Comparison of ENCODE assay signal across 16 mouse cellular contexts in the genomic region with DNA sequence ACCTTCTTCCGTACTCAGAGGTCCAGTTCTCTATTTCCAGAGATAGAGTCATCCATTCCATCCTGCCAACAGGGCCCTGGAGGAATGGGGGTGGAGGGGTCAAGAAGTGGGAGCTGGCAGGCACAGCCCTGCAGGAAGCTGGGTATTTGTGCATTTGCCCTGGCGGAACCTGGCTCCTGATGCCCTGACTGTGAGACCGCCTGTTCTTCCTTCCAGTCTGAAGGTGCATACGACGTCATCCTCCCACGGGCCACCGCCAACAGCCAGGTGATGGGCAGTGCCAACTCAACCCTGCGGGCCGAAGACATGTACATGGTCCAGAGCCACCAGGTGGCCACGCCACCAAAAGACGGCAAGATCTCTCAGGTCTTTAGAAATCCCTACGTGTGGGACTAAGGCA. TPM values are rescaled to one million over a fixed set of nuclear protein-coding genes. Genes with fewer than 3 reads are reported as not detected.
DNase-seq lines count a peak whose midpoint lies in the region; ATAC-seq and TF ChIP-seq lines count a peak whose summit lies in the region.
"Had no signal": no experiment of that assay in that cellular context is flagged by ENCODE, and none has a peak within 500 bp of the region (broad histone marks: within the 10 kb centered on the region; RNA-seq: fewer than 3 reads in every experiment).

No protein-coding gene starts in this region.

- no peaks in the 10 kb centered on the region for H3K27me3 ChIP-seq in liver, embryonic 11.5 days (replicated peaks; ENCODE audit: control insufficient read depth, insufficient read depth, low read length)
- no peaks in the 10 kb centered on the region for H3K27me3 ChIP-seq in stomach, postnatal 0 days (ENCODE audit: control insufficient read depth, insufficient read depth, low read length)
- no peaks in the 10 kb centered on the region for H3K27me3 ChIP-seq in midbrain, embryonic 14.5 days (ENCODE audit: control insufficient read depth, insufficient read depth, low read length)
- H3K27me3 ChIP-seq: forebrain, embryonic 13.5 days; hindbrain, embryonic 15.5 days; neural tube, embryonic 15.5 days had no signal

- H3K4me2 ChIP-seq in liver, embryonic 11.5 days, result no peak overlapping the region
- H3K4me2 ChIP-seq in stomach, postnatal 0 days (replicated peaks; ENCODE audit: low read depth), result no peak overlapping the region
- H3K4me2 ChIP-seq in midbrain, embryonic 14.5 days (ENCODE audit: low read length), result no peak overlapping the region
- H3K4me2 ChIP-seq: forebrain, embryonic 13.5 days; hindbrain, embryonic 15.5 days; lung, embryonic 14.5 days; neural tube, embryonic 15.5 days had no signal

- peak overlapping the region; percentile 74 for H3K27ac ChIP-seq in gastrocnemius, adult 2 months
- peak overlapping the region; percentile 14; the same call in 1 of the 2 replicates for H3K27ac ChIP-seq in liver, embryonic 11.5 days (ENCODE audit: low read depth, low read length)
- no peak overlapping the region for H3K27ac ChIP-seq in stomach, postnatal 0 days (replicated peaks)
- H3K27ac ChIP-seq in midbrain, embryonic 14.5 days (replicated peaks; ENCODE audit: low read depth, low read length), result no peak overlapping the region
- H3K27ac ChIP-seq: forebrain, embryonic 13.5 days; hindbrain, embryonic 15.5 days; neural tube, embryonic 15.5 days had no signal

- peaks cover 32% of the 10 kb centered on the region for H3K4me1 ChIP-seq in liver, embryonic 11.5 days (replicated peaks; ENCODE audit: control insufficient read depth, insufficient read depth, low read length)
- 0 out of 2 replicates have a peak, but pooled peaks cover 7% of the 10 kb centered on the region for H3K4me1 ChIP-seq in stomach, postnatal 0 days (replicated peaks; ENCODE audit: control insufficient read depth, insufficient read depth)
- H3K4me1 ChIP-seq in midbrain, embryonic 14.5 days (ENCODE audit: control insufficient read depth, insufficient read depth, low read length), result peaks cover 4% of the 10 kb centered on the region

- no peaks in the 10 kb centered on the region for H3K9me3 ChIP-seq in liver, embryonic 11.5 days (ENCODE audit: control insufficient read depth, low read length)
- no peaks in the 10 kb centered on the region for H3K9me3 ChIP-seq in stomach, postnatal 0 days (ENCODE audit: control insufficient read depth, low read length)
- H3K9me3 ChIP-seq in midbrain, embryonic 14.5 days (ENCODE audit: control insufficient read depth, low read length), result no peaks in the 10 kb centered on the region
- H3K9me3 ChIP-seq: forebrain, embryonic 13.5 days; hindbrain, embryonic 15.5 days; midbrain, embryonic 10.5 days; neural tube, embryonic 15.5 days had no signal

- TF ChIP-seq EP300 in stomach, postnatal 0 days (optimal IDR thresholded peaks at IDR 0.05), result no peak

- 84% methylated on average over 12 of the region's 12 CpGs for WGBS in liver, embryonic 11.5 days
- WGBS in stomach, postnatal 0 days, result 83% methylated on average over 12 of the region's 12 CpGs
- 94% methylated on average over 12 of the region's 12 CpGs for WGBS in midbrain, embryonic 14.5 days

- TF ChIP-seq CTCF in gastrocnemius, adult 2 months (IDR thresholded peaks at IDR 0.05), result no peak
- no peak; the same call in 1 of the 2 replicates for TF ChIP-seq CTCF in stomach, postnatal 0 days (IDR thresholded peaks at IDR 0.05; ENCODE audit: low read depth)

- intact Hi-C loops in gastrocnemius, adult 2 months (cut with DNase I), result no loop called here
- intact Hi-C loops in gastrocnemius, postnatal 36 days (cut with DNase I), result no loop called here

- peak; percentile 48 for DNase-seq in gastrocnemius, adult 2 months
- no peak for DNase-seq in gastrocnemius, postnatal 36 days
- DNase-seq in liver, embryonic 11.5 days (ENCODE audit: low spot score), result no peak
- DNase-seq in liver, result no peak
- DNase-seq in cerebellum, adult 9-10 months, result peak; percentile 97
- no peak for DNase-seq in stomach, postnatal 0 days (ENCODE audit: low spot score)
- DNase-seq in midbrain, embryonic 14.5 days, result no peak
- DNase-seq: adrenal gland, postnatal 25 days; lung, embryonic 14.5 days; lung, postnatal 4 days had no signal

- no peak overlapping the region for H3K9ac ChIP-seq in liver, embryonic 11.5 days (ENCODE audit: low read depth, low read length)
- H3K9ac ChIP-seq in stomach, postnatal 0 days (ENCODE audit: low read length), result no peak overlapping the region
- no peak overlapping the region for H3K9ac ChIP-seq in midbrain, embryonic 14.5 days (replicated peaks; ENCODE audit: low read length)
- H3K9ac ChIP-seq: forebrain, embryonic 13.5 days; hindbrain, embryonic 15.5 days; lung, embryonic 14.5 days; neural tube, embryonic 15.5 days had no signal

- ATAC-seq in liver, embryonic 11.5 days (replicated peaks; ENCODE audit: low FRiP score), result no peak
- 0 out of 2 replicates have a peak, but pooled peaks have one; percentile 14 for ATAC-seq in stomach, postnatal 0 days (ENCODE audit: low FRiP score, low TSS enrichment)
- no peak for ATAC-seq in activated CD4-positive, CD25-positive, alpha-beta regulatory T cell, adult 4 months
- ATAC-seq in midbrain, embryonic 14.5 days (ENCODE audit: low FRiP score, low TSS enrichment), result no peak
- ATAC-seq: forebrain, embryonic 13.5 days had no signal

- peaks cover 4% of the 10 kb centered on the region for H3K36me3 ChIP-seq in liver, embryonic 11.5 days (ENCODE audit: control insufficient read depth, insufficient read depth, low read length)
- no peaks in the 10 kb centered on the region for H3K36me3 ChIP-seq in stomach, postnatal 0 days (ENCODE audit: control insufficient read depth, insufficient read depth, low read length)
- H3K36me3 ChIP-seq in midbrain, embryonic 14.5 days (ENCODE audit: control insufficient read depth, insufficient read depth, low read length), result no peaks in the 10 kb centered on the region
- H3K36me3 ChIP-seq: hindbrain, embryonic 15.5 days; neural tube, embryonic 15.5 days had no signal

- no peak overlapping the region for H3K4me3 ChIP-seq in gastrocnemius, adult 2 months
- H3K4me3 ChIP-seq in liver, embryonic 11.5 days (ENCODE audit: low read depth, low read length), result no peak overlapping the region
- no peak overlapping the region for H3K4me3 ChIP-seq in stomach, postnatal 0 days (ENCODE audit: low read depth, low read length)
- H3K4me3 ChIP-seq in midbrain, embryonic 14.5 days (replicated peaks; ENCODE audit: low read depth, low read length), result no peak overlapping the region
- H3K4me3 ChIP-seq: forebrain, embryonic 13.5 days; hindbrain, embryonic 15.5 days; midbrain, embryonic 10.5 days; myocyte; neural tube, embryonic 15.5 days had no signal

RNA-seq across cellular contexts. Expression of a gene that starts 17.3 kb away (rescaled TPM):
- total RNA-seq in gastrocnemius, adult 2 months (2021), result 10 to 100 TPM; 45.4 to 82.1 TPM
- 10 to 100 TPM; 35.5 to 44.1 TPM for total RNA-seq in gastrocnemius, postnatal 36 days (2021)
- 20.2 and 21.6 TPM in 2 replicates for polyA plus RNA-seq in liver, embryonic 11.5 days (2014; fragmentation: Nextera tagmentation; extraction: Ambion mirVana)
- 10.8 and 11.2 TPM in 2 replicates for polyA plus RNA-seq in stomach, postnatal 0 days (2015; fragmentation: Nextera tagmentation; extraction: Ambion mirVana)
- under 1 TPM in 1 of 2 experiments, not detected in 1; 0.15 TPM for polyA plus RNA-seq in activated CD4-positive, CD25-positive, alpha-beta regulatory T cell, adult 4 months (2017; shearing (Covaris generic))
- 2.1 and 7.0 TPM in 2 replicates for polyA plus RNA-seq in midbrain, embryonic 14.5 days (2014; fragmentation: Nextera tagmentation; extraction: Ambion mirVana)

RNA-seq across cellular contexts. Expression of a gene that starts 21.6 kb away (rescaled TPM):
- under 1 TPM; 0.50 to 0.66 TPM for total RNA-seq in gastrocnemius, adult 2 months (2021)
- total RNA-seq in gastrocnemius, postnatal 36 days (2021), result under 1 TPM; 0.36 to 0.37 TPM
- 4.1 and 5.4 TPM in 2 replicates for polyA plus RNA-seq in liver, embryonic 11.5 days (2014; fragmentation: Nextera tagmentation; extraction: Ambion mirVana)
- 1.5 and 2.1 TPM in 2 replicates for polyA plus RNA-seq in stomach, postnatal 0 days (2015; fragmentation: Nextera tagmentation; extraction: Ambion mirVana)
- polyA plus RNA-seq in activated CD4-positive, CD25-positive, alpha-beta regulatory T cell, adult 4 months (2017; shearing (Covaris generic)), result under 1 TPM in 1 of 2 experiments, not detected in 1; 0.12 TPM
- 0.72 and 1.7 TPM in 2 replicates for polyA plus RNA-seq in midbrain, embryonic 14.5 days (2014; fragmentation: Nextera tagmentation; extraction: Ambion mirVana)

Comparison
In these comparisons a context has a peak if more than half of its experiments do, and no peak if none do; other contexts are left out.
1. DNase-seq: peak in gastrocnemius, adult 2 months (single experiment) and cerebellum, adult 9-10 months (single experiment); none in gastrocnemius, postnatal 36 days (0 of 2), liver, embryonic 11.5 days (single experiment), liver (single experiment), stomach, postnatal 0 days (single experiment) and midbrain, embryonic 14.5 days (single experiment).
2. H3K27ac ChIP-seq: peak in gastrocnemius, adult 2 months (single experiment) and liver, embryonic 11.5 days (single experiment); none in stomach, postnatal 0 days (single experiment) and midbrain, embryonic 14.5 days (single experiment).